Mouse (Mus musculus): Measurements from ENCODE around the gene Wdr26. TPM values are rescaled to one million over a fixed set of nuclear protein-coding genes. Genes with fewer than 3 reads are reported as not detected.
A peak's percentile ranks its signal among the peaks of the same experiment; 100 is the strongest.

The Wdr26 gene
- 100 to 1,000 TPM in 1 of 4 experiments, 10 to 100 TPM in 3; 93.7 to 102 (median 95.1) TPM for total RNA-seq (2022)

GRCm38 (mm10) chr1:181211920-181212633 is at the start of gene Wdr26:
TSS of gene Wdr26 (minus strand) at chr1:181212001.
- peak; percentile 66 to 84 for DNase-seq (ENCODE audit: low spot score in 2 of 2)

- no peak for DNase-seq (ENCODE audit: low spot score in 2 of 2)
Measured at GRCm38 (mm10) chr1:181260949-181261696, 49.3 kb upstream of the Wdr26 start.

GRCm38 (mm10) chr1:181260422-181260821 is 48.6 kb upstream of the Wdr26 start:
- DNase-seq (ENCODE audit: low spot score in 2 of 2) = no peak

- DNase-seq (ENCODE audit: low spot score in 2 of 2) = no peak
Measured at GRCm38 (mm10) chr1:181259626-181260410, 48.0 kb upstream of the Wdr26 start.

- DNase-seq (ENCODE audit: low spot score in 2 of 2) = no peak
Measured at GRCm38 (mm10) chr1:181259056-181259455, 47.3 kb upstream of the Wdr26 start.

DNA sequence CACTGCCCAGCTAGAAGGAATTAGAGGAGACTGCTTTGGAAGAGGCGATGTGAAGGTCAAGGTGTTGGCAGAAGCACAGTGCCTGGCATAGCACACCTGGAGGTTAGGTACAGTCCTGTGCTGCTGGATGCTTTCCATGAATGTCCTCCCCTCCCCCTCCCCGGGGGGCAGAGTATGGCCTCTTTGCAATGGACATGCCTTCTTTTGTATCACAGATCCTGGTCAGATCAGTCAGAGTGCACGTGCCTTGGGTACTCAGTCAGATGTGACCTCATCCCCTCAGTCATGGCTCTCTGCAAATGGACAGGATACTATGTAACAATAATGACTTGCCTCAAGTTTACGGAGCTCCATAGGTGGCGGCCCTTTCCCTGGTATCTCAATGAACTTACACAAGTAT is 46.8 kb upstream of the Wdr26 start:
- no peak for DNase-seq (ENCODE audit: low spot score in 2 of 2)

DNA sequence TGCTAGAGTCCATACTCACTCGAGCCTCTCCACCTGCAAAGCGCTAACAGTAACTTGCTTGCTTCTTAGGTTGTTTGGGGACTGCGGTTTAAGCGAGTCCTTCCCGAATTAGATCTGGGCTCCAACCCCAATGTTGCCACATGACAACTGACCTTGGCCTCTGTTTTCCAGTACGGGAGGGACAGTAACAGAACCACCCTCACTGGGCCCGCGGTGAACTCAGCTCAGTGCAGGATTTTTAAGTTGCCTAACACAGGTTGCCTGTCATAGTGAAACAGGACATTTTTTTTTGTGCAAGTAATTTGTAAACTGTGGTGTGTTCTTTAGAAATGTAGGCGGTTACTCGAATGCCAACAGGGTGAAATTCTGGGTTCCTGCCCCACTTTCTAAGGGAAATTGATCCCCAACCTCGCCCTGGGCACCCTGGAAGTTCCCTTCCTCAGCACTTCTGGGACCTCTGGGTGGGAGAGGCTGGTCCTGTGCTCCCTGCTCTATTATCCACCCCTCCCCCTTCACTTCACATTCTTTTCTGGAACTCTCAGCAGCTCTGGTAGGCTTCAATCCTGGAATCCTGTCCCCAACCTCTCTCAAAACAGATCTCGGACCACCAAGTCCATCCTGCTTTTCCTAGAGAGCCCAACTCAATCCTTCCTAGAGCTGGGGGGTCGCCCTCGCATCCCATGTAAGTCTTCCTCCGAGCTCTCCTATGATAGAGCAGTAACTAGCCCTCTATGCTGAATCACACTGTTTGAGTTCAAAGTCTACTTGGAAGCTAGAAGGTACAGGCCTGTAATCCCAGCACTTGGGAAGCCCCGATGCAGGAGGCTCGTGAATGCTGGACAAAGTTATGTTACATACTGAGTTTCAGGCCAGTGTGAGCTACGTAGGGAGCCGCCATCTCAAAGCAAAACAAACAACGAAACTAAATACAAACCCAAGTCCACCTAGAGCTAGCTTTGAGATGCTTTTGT is 46.1 kb upstream of the Wdr26 start:
- DNase-seq (ENCODE audit: low spot score in 2 of 2) = no peak

- DNase-seq (ENCODE audit: low spot score in 2 of 2) = no peak
Measured at GRCm38 (mm10) chr1:181256689-181257584, 45.1 kb upstream of the Wdr26 start.

DNA sequence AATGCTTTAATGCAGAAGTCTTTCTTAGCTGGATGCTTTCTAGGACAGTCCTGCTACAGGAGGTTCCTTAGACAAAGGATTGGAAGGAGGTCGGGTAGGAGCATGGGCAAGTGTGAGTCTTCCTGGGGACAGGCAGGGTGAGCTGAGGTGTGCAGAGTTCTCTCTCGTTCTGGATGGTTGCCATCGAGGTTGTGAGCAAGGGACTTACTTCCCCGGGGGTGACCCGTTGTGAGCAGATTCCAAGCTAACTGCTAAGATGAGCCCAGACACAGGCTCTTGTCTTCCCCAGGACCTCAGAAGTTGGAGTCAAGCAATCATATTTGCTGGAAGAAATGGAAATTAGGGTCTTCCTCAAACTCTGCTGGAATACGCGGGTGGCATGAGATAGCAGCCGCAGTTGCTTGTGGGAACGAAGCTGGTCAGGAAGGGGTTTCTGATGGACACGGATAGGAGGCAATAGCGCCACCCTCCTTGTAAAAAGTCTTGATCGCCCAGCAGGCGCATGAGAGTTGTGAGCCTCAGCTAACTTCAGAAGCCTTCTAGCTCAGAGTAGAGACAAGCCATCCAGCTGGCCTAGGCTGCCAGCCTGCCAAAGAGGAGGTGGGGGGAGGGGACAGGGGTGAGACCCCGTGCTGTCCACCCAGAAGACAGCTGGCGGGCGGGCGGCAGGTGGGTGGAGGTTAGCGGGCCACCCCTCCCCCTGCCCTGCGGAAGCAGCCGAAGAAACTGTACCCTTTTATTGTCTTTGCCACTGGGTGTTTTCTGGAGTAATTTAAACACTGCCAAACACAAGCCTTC is 44.3 kb upstream of the Wdr26 start:
- no peak for DNase-seq (ENCODE audit: low spot score in 2 of 2)

DNA sequence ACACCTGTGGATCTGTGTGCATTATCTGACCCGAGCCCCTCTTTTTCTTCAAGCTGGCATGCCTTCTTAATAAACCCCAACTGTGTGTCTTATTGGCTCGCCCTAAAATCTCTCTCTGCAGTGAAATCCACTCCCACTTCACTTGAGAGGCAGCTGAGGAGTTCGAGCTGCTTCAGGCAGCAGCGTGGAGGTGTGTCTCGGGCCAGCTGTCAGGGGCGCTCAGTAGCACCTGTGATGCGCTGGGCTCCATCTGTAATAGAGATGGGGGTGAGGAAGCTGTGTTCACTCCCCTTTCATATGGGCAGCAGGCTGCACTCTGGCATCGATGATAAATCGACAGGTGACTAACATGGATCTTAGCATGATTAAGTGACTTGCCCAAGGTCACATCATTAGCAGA is 43.6 kb upstream of the Wdr26 start:
- DNase-seq (ENCODE audit: low spot score in 2 of 2) = no peak

DNA sequence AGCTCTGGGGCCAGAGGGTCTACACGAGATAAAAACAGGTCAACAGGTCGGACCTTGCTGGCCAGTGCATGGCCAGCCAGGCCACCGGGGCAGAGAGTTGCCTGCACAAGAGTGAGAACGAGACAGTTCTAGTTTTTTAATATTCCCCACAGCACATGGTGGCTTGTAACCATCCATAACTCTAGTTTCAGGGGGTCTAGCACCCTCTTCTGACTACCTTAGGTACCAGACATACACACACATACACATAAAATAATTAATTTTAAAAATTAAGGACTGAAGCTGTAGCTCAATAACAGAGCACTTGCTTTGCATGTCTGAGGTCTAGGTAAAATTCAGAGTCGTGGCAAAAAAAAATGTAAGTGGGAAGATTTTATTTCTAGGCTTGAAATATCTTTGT is 39.8 kb upstream of the Wdr26 start:
- DNase-seq (ENCODE audit: low spot score in 2 of 2) = no peak

DNA sequence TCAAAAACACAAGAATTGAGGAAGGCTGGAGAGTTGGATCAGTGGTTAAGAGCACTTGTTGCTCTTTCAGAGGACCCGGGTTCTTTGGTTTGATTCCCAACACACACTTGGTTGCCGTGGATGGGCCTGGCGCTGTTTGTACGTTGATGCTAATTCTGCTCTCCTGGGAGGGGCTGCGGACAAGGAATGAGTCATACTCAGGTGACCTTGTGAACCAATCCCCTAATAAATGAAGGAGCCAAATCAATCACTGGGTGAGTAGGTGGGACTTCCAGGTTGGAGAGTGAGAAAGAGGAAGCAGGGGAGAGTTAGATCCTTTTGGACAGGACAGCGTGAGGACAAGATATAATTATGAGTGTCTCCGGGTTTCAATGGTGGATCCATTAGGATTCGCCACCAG is 39.2 kb upstream of the Wdr26 start:
- no peak for DNase-seq (ENCODE audit: low spot score in 2 of 2)

DNA sequence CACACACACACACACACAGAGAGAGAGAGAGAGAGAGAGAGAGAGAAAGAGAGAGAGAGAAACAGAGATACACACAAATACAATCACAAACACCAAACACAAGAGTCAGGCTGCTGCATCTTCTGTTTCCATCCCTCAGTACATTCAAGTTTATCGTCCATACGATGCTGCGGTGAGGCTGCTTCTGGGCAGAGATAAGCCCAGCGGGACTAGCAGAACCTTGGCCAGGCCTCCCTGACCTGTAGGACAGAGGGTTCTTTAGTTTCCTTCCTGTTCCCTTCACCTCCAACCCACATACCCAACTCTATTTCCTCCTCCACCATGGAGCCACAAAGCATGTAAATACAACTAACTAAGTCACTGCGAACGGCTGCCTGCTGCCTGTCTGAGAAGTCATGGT is 37.7 kb upstream of the Wdr26 start:
- DNase-seq (ENCODE audit: low spot score in 2 of 2) = no peak

- no peak for DNase-seq (ENCODE audit: low spot score in 2 of 2)
Measured at GRCm38 (mm10) chr1:181247175-181247574, 35.4 kb upstream of the Wdr26 start.

GRCm38 (mm10) chr1:181246487-181247138 is 34.8 kb upstream of the Wdr26 start:
- no peak for DNase-seq (ENCODE audit: low spot score in 2 of 2)

GRCm38 (mm10) chr1:181245554-181246486 is 34.0 kb upstream of the Wdr26 start:
- no peak for DNase-seq (ENCODE audit: low spot score in 2 of 2)

- DNase-seq (ENCODE audit: low spot score in 2 of 2) = no peak
Measured at GRCm38 (mm10) chr1:181245067-181245466, 33.3 kb upstream of the Wdr26 start.

All from left cerebral cortex, adult 8-10 months (tissue).